Mouse (Mus musculus): ENCODE results near the gene 9330182L06Rik.

DNA sequence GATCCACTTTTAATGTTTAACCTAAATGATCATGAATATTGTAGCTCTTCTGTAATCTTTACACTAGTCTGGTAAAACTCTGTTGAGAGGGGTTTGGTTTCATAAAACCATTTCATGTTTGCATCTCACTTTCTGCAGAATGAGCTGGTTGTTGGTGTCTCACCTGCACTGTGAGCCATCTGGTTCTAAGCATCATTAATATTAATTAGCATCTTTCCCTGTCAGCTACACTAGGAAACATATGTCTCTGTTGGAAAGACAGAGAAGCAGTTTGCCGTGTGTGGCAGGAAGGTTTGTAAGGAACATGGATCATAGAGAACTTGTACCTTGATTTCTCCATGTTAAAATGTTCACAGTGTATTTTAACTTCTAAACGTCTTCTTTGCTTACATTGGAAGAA lies 158.5 kb downstream of the 9330182L06Rik start:
- TF ChIP-seq CTCF (IDR thresholded peaks at IDR 0.05; ENCODE audit: control insufficient read depth, insufficient read depth, low read length), result no peak
- TF ChIP-seq POLR2A (IDR thresholded peaks at IDR 0.05; ENCODE audit: borderline replicate concordance, control insufficient read depth, low read depth, low read length), result no peak
